Mouse (Mus musculus): ENCODE measurements around the gene Zfp598.
"Not testable (repeated sequence)": the region's sequence is repeated elsewhere in the genome, so short reads cannot be mapped to it uniquely, and the experiment has no call there.

Gene Zfp598

GRCm38 (mm10) chr17:24646381-24646780 is 23.1 kb upstream of the Zfp598 start:
- no peak for DNase-seq (ENCODE audit: low read depth, low spot score)

- DNase-seq (ENCODE audit: low read depth, low spot score), result no peak
Observed at GRCm38 (mm10) chr17:24647493-24647892, 22.0 kb upstream of the Zfp598 start.

DNA sequence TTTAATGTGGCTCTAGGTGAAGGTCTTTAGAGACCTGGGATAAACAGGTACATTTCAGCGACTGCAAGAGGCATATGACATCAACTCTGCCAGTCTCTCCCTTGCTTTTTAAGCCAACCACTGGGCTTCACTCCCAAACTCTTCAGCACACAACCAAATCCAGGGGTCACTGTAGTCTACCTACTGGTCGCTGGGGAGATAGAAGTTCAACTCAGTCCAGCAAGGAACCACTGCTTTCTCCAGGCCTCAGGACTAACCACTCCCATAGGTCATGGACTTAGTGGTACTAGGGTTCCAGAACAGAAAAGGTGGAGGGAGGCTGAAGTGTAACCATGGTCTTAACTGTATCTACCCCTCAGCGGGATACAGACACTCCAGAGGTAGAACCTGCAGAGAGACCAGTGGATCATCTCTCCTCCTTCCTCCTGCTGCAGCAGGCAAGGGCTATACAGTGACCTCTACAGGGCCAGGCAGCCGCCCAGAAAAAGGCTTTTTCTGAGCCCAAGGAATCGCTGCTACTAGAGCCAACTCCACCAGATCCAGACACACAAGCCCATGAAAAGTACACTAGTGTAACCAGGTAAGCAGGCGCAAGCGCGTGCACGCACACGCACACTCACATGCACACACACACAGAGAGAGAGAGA is 20.6 kb upstream of the Zfp598 start:
- DNase-seq (ENCODE audit: low read depth, low spot score), result no peak

DNA sequence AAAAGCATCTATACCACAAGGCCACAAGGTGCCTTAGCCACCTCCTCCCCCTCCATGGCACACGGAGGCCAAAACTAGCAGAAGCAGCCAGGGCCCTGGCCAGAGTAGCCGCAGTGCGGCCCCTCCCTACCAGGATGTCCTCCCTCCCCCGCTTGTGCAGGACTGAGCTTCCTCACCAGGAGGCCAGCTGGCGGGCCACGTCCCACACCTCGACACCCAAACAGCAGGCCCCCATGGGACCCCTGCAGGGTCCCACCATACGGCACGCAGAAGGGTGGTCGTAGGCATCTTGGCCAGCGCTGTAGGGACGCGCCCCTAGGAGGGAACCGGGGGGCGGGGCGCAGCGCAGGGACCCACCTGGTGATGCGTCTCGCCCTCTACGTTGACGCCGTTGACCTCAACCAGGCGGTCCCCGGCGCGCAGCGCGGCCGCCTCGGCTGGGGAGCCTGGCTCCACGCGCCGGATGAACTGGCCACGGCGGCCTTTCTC is 19.9 kb upstream of the Zfp598 start:
- DNase-seq (ENCODE audit: low read depth, low spot score), result no peak

GRCm38 (mm10) chr17:24650070-24650616 is 19.3 kb upstream of the Zfp598 start, which contains the start of gene Slc9a3r2:
Gene Slc9a3r2 (minus strand): TSS chr17:24650327.
- DNase-seq (ENCODE audit: low read depth, low spot score), result no peak

DNA sequence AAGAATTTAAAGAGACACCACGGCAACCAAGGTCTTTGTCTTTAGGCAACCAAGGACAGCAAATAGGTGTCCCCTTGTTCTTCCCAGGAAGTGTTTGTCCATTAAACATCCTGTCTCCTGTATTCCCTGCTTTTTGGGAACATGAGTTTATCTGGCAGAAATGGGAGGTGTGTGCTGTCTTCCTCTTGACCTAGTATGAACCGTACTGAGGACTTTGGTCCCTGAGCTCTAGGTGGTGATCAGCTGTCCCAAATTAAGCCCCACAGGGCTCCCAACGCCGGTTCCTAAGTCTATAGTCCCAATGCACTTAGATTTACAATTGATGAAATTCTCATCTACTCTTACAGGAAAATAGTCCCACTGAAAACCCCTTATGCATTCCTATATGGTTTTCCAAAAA is 18.7 kb upstream of the Zfp598 start:
- DNase-seq (ENCODE audit: low read depth, low spot score), result no peak

- no peak for DNase-seq (ENCODE audit: low read depth, low spot score)
Observed at GRCm38 (mm10) chr17:24651835-24652234, 17.7 kb upstream of the Zfp598 start.

GRCm38 (mm10) chr17:24653967-24654710 is 15.3 kb upstream of the Zfp598 start:
- DNase-seq (ENCODE audit: low read depth, low spot score), result peak; percentile 60

DNA sequence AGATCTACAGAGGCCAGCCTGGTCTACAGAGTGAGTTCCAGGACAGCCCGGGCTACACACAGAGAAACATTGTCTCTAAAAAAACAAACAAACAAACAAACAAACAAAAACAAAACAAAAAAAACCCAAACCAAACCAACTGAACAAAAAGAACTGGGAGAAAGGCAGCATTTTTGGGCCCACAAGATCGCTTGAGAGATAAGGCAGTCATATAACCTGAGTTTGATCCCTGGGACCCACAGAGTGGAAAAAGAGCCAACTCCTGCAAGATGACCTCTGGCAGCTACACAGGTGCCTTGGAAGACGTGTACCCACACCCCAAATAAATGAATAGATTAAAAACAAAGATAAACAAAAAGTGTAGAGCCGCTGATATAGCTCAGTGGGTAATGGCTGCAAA is 14.5 kb upstream of the Zfp598 start:
- DNase-seq (ENCODE audit: low read depth, low spot score), result no peak

GRCm38 (mm10) chr17:24658017-24658758 is 11.3 kb upstream of the Zfp598 start, which contains the start of gene Npw:
Gene Npw (minus strand): TSS chr17:24658457.
- DNase-seq (ENCODE audit: low read depth, low spot score), result no peak

GRCm38 (mm10) chr17:24667011-24667410 is 2.5 kb upstream of the Zfp598 start:
- DNase-seq (ENCODE audit: low read depth, low spot score), result not testable (repeated sequence)

- peak; percentile 50 for DNase-seq (ENCODE audit: low read depth, low spot score)
Observed at GRCm38 (mm10) chr17:24667416-24667815, 2.1 kb upstream of the Zfp598 start.

GRCm38 (mm10) chr17:24669214-24669544 is 308 bp upstream of the Zfp598 start:
- DNase-seq (ENCODE audit: low read depth, low spot score), result not testable (repeated sequence)

DNA sequence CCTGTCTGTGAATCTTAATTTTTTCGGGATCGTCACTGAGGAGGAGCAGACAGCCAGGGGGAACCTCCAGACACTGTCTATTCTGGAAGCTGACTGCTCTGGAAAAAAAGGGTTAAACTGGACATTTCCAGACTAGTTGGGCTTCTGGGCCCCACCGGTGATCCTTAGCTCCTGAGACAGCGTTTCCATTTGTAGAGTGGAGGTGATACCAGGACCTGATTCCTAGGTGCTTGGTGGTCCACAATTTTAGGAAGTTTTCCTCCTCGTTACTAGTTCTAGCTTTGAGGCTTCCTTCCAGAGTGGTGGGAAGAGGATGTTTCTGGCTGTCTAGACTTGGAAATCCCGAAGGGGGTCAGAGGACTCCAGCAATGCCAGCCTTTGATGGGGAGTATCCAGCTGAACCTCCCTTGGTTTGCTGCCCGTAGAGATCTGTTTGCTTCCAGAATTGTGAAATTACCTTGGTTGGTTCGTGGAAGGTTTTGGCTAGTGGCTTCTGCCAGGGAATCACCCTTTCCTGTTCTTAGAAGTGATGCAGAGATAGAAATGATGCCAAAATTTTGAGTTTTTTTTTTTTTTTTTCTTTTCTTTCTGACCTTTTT is 858 bp downstream of the Zfp598 start:
- no peak for DNase-seq (ENCODE audit: low read depth, low spot score)

GRCm38 (mm10) chr17:24671346-24671745 is 1.9 kb downstream of the Zfp598 start:
- no peak for DNase-seq (ENCODE audit: low read depth, low spot score)

GRCm38 (mm10) chr17:24672141-24672540 is 2.7 kb downstream of the Zfp598 start:
- DNase-seq (ENCODE audit: low read depth, low spot score), result no peak

DNA sequence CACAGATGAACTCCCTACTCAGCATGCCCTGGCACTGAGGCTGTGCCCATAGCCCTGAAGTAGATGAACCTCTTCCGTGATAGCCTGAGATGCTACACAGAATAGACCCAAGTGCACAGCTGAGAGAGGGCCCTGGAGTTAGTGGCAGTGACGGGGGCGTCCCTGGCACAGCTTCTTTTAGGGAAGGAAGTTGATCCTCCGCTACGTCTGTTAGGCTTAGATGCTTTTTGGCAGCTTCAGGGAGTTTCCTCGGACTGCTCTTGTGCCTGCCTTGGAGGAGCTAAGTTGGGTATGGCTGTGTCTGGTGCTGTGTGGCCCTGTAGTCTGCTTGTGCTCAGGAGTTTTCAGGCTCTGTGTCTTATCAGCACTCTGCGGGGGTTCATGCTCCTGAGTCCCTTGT is 4.8 kb downstream of the Zfp598 start:
- DNase-seq (ENCODE audit: low read depth, low spot score), result no peak

- DNase-seq (ENCODE audit: low read depth, low spot score), result peak; percentile 56
Observed at GRCm38 (mm10) chr17:24676187-24676586, 6.7 kb downstream of the Zfp598 start.

GRCm38 (mm10) chr17:24676877-24677276 is 7.4 kb downstream of the Zfp598 start:
- no peak for DNase-seq (ENCODE audit: low read depth, low spot score)

DNA sequence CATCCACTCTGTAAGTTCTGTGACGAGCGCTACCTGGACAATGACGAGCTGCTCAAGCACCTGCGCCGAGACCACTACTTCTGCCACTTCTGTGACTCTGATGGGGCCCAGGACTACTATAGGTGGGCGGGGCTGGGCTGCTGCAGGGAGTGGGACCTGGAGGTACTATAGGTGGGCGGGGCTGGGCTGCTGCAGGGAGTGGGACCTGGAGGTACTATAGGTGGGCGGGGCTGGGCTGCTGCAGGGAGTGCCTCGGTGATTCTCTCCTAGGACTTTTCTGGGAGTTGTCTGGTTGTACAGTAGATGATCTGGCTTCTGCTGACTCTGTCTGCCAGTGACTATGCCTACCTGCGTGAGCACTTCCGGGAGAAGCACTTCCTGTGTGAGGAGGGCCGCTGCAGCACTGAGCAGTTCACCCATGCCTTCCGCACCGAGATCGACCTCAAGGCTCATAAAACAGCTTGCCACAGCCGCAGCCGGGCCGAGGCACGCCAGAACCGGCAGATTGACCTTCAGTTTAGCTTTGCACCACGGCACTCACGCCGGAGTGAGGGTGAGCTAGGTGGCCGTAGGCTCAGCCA is 8.1 kb downstream of the Zfp598 start:
- no peak for DNase-seq (ENCODE audit: low read depth, low spot score)

GRCm38 (mm10) chr17:24686514-24686913 is 17.0 kb downstream of the Zfp598 start:
- DNase-seq (ENCODE audit: low read depth, low spot score), result no peak

All from retina, postnatal 7 days (tissue).